Mouse (Mus musculus) kidney, postnatal 10 days (tissue): ENCODE results near the gene D330020A13Rik.

Experiments used
- DNase-seq: peaks from one replicate; pipeline ENCODE4 v3.0.0; 2021; ENCODE audit warnings: mixed read lengths

Gene D330020A13Rik

GRCm38 (mm10) chr6:120301137-120301536, 7.0 kb downstream of the D330020A13Rik start:
- DNase-seq = peak; percentile 72

GRCm38 (mm10) chr6:120302755-120303316, 8.7 kb downstream of the D330020A13Rik start:
- DNase-seq = peak; percentile 34

GRCm38 (mm10) chr6:120306859-120307594, 12.9 kb downstream of the D330020A13Rik start:
- no peak for DNase-seq

GRCm38 (mm10) chr6:120309338-120309737, 15.2 kb downstream of the D330020A13Rik start:
- no peak for DNase-seq

- DNase-seq = no peak
Observed at GRCm38 (mm10) chr6:120309787-120310186, 15.6 kb downstream of the D330020A13Rik start.

GRCm38 (mm10) chr6:120312443-120312842, 18.3 kb downstream of the D330020A13Rik start:
- no peak for DNase-seq

GRCm38 (mm10) chr6:120318303-120318940, 24.3 kb downstream of the D330020A13Rik start:
- DNase-seq = no peak

- no peak for DNase-seq
Observed at GRCm38 (mm10) chr6:120319129-120319528, 25.0 kb downstream of the D330020A13Rik start.

- DNase-seq = no peak
Observed at GRCm38 (mm10) chr6:120320369-120320768, 26.2 kb downstream of the D330020A13Rik start.

GRCm38 (mm10) chr6:120324295-120324927, 30.2 kb downstream of the D330020A13Rik start:
- DNase-seq = peak; percentile 84

GRCm38 (mm10) chr6:120332351-120332750, 38.2 kb downstream of the D330020A13Rik start:
- DNase-seq = no peak

GRCm38 (mm10) chr6:120343992-120344391, 49.8 kb downstream of the D330020A13Rik start:
- no peak for DNase-seq
